Mouse (Mus musculus): ENCODE measurements around the gene Kif22.

The Kif22 gene

GRCm38 (mm10) chr7:127031244-127031643 lies 11.0 kb downstream of the Kif22 start:
- DNase-seq (ENCODE audit: low read depth in 1 of 2, low spot score in 2 of 2): no peak

GRCm38 (mm10) chr7:127030172-127030571 lies 12.1 kb downstream of the Kif22 start:
- DNase-seq (ENCODE audit: low read depth in 1 of 2, low spot score in 2 of 2): no peak

GRCm38 (mm10) chr7:127027885-127028284 lies 14.4 kb downstream of the Kif22 start:
- DNase-seq (ENCODE audit: low read depth in 1 of 2, low spot score in 2 of 2): no peak

GRCm38 (mm10) chr7:127026984-127027726 lies 15.1 kb downstream of the Kif22 start, which contains the start of gene Maz:
Maz (minus strand) TSS chr7:127027037.
- peak; percentile 97 to 98 for DNase-seq (ENCODE audit: low read depth in 1 of 2, low spot score in 2 of 2)

GRCm38 (mm10) chr7:127026616-127026983 lies 15.7 kb downstream of the Kif22 start:
- no peak for DNase-seq (ENCODE audit: low read depth in 1 of 2, low spot score in 2 of 2)

- DNase-seq (ENCODE audit: low read depth in 1 of 2, low spot score in 2 of 2): peak; percentile 18 to 34
Measured at GRCm38 (mm10) chr7:127026161-127026600, 16.1 kb downstream of the Kif22 start.

- DNase-seq (ENCODE audit: low read depth in 1 of 2, low spot score in 2 of 2): no peak
Measured at GRCm38 (mm10) chr7:127025556-127026160, 16.6 kb downstream of the Kif22 start.

- peak; percentile 42 to 64 for DNase-seq (ENCODE audit: low read depth in 1 of 2, low spot score in 2 of 2)
Measured at GRCm38 (mm10) chr7:127024755-127025555, 17.3 kb downstream of the Kif22 start.

GRCm38 (mm10) chr7:127023896-127024690 lies 18.2 kb downstream of the Kif22 start:
- DNase-seq (ENCODE audit: low read depth in 1 of 2, low spot score in 2 of 2): no peak

- DNase-seq (ENCODE audit: low read depth in 1 of 2, low spot score in 2 of 2): no peak
Measured at GRCm38 (mm10) chr7:127023272-127023691, 19.0 kb downstream of the Kif22 start.

- no peak for DNase-seq (ENCODE audit: low read depth in 1 of 2, low spot score in 2 of 2)
Measured at GRCm38 (mm10) chr7:127022528-127023271, 19.6 kb downstream of the Kif22 start.

- DNase-seq (ENCODE audit: low read depth in 1 of 2, low spot score in 2 of 2): no peak
Measured at GRCm38 (mm10) chr7:127021563-127022527, 20.4 kb downstream of the Kif22 start.

- DNase-seq (ENCODE audit: low read depth in 1 of 2, low spot score in 2 of 2): no peak
Measured at GRCm38 (mm10) chr7:127020901-127021562, 21.2 kb downstream of the Kif22 start, which contains the start of the genes Gm42742 and Prrt2. Gm42742 (minus strand) TSS chr7:127021097. Prrt2 (minus strand) TSS chr7:127021211.

GRCm38 (mm10) chr7:127020491-127020890 lies 21.8 kb downstream of the Kif22 start:
- no peak for DNase-seq (ENCODE audit: low read depth in 1 of 2, low spot score in 2 of 2)

- DNase-seq (ENCODE audit: low read depth in 1 of 2, low spot score in 2 of 2): no peak
Measured at GRCm38 (mm10) chr7:127020031-127020430, 22.2 kb downstream of the Kif22 start.

GRCm38 (mm10) chr7:127019306-127019960 lies 22.8 kb downstream of the Kif22 start:
- no peak for DNase-seq (ENCODE audit: low read depth in 1 of 2, low spot score in 2 of 2)

GRCm38 (mm10) chr7:127018416-127019305 lies 23.6 kb downstream of the Kif22 start:
- DNase-seq (ENCODE audit: low read depth in 1 of 2, low spot score in 2 of 2): no peak

Measured in monocyte, adult 2 months (primary cell).